Mouse (Mus musculus) neutrophil, adult 59 days (primary cell): Measurements from ENCODE around the gene Tmcc3. TPM values are rescaled to one million over a fixed set of nuclear protein-coding genes. Genes with fewer than 3 reads are reported as not detected.

Source experiments
- total RNA-seq, 2 experiments: library from RNA; stranded (reverse); gene quantifications; 1 replicate in 1 of 2; 2 replicates in 1 of 2; pipeline ENCODE4 v1.2.4; 2023

Gene Tmcc3
- 1 to 10 TPM; 4.0 to 5.7 TPM for total RNA-seq

DNA sequence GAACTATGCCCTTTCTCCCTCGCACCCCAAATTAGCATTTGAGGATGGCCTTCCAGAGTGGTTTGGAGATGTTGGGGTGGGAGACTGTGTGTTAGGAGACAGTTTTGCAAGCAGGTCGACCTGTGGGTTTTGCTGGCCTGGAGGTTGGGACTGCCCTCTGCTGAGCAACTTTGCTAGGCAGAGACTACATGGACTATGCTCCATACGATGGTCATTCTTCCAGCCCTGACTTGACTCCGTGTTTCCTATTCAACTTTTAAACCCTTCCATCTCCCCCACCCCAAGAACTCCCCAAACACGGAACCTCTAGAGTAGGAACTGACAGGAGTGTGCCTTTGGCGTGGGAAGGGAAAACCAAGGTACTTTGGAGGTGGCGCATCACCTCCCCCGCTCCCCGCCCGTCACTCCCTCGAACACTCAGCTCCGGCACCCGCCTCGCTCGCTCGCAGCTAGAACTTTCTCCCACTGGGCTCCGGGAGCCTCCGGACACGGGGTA, at the start of gene Tmcc3:
Gene Tmcc3 (plus strand): TSS at position 439 of the 496 bp plus-strand sequence.

DNA sequence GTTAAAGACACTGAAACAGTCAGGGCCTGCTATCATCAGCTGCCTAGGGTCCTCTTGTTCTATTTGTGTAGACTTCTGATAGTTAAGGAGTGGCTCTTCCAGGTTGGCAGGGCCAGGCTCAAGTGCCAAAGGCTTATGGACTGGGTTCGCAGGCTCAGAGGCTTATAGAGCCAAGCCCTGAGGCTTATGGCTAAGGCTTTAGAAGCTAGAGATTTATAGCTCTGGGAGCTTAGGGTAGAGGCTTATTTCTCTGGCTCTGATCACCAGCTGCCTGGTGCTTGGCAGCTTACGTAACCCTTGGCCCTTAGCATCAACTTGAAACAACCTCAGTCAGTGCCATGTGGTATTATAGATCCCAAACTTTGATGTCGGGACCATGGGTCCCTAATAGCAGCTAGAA, 13.3 kb upstream of the Tmcc3 start, which contains the start of gene Gm4792:
Gene Gm4792 (minus strand): TSS at position 233 of the 400 bp plus-strand sequence.

Other genes with a start within 250 kb of the Tmcc3 start
- 1 to 10 TPM; 4.2 to 4.5 TPM for gene Nr2c1, start 163.9 kb upstream of the Tmcc3 start, total RNA-seq
- 10 to 100 TPM; 32.9 to 36.9 TPM for gene Ndufa12, start 113.2 kb upstream of the Tmcc3 start, total RNA-seq
- not detected for gene Gm4792, start 13.2 kb upstream of the Tmcc3 start, total RNA-seq